Mouse (Mus musculus) myocyte (in vitro differentiated cells): ENCODE results near the gene Ddx28.

Source experiments
- CEBPB ChIP-seq: IDR thresholded peaks from 2 replicates; pipeline ENCODE4 v1.6.1; 2011; ENCODE audit warnings: mild to moderate bottlenecking, moderate library complexity; ENCODE audit not compliant: poor library complexity, insufficient read depth, severe bottlenecking
- E2F4 ChIP-seq: IDR thresholded peaks from one replicate; pipeline ENCODE4 v1.6.1; 2011; ENCODE audit warnings: mild to moderate bottlenecking, control low read depth, moderate library complexity; ENCODE audit not compliant: insufficient read depth
- MAX ChIP-seq: IDR thresholded peaks from one replicate; pipeline ENCODE4 v1.6.1; 2011; ENCODE audit warnings: low read depth, mild to moderate bottlenecking, control low read depth
- MYOD1 ChIP-seq, 3 experiments: IDR thresholded peaks; one replicate each; pipeline ENCODE4 v1.6.1; 2011; ENCODE audit warnings: control low read depth in 2 of 3, low read depth in 2 of 3, mild to moderate bottlenecking in 2 of 3, moderate library complexity in 1 of 3; ENCODE audit not compliant: insufficient read length in 2 of 3, control insufficient read depth in 1 of 3
- MYOG ChIP-seq, 3 experiments: IDR thresholded peaks; one replicate each; pipeline ENCODE4 v1.6.1; 2011; ENCODE audit warnings: control low read depth in 2 of 3, low read depth in 2 of 3, mild to moderate bottlenecking in 2 of 3; ENCODE audit not compliant: insufficient read length in 2 of 3, control insufficient read depth in 1 of 3, insufficient read depth in 1 of 3
- POLR2A ChIP-seq: IDR thresholded peaks from one replicate; pipeline ENCODE4 v1.6.1; 2011; ENCODE audit warnings: low read depth, mild to moderate bottlenecking, control low read depth, moderate library complexity; ENCODE audit not compliant: insufficient read length
- POLR2AphosphoS2 ChIP-seq: IDR thresholded peaks from one replicate; pipeline ENCODE4 v1.6.1; 2011; ENCODE audit warnings: low read depth, control low read depth; ENCODE audit not compliant: insufficient read length
- REST ChIP-seq: IDR thresholded peaks from one replicate; pipeline ENCODE4 v1.6.1; 2011; ENCODE audit warnings: mild to moderate bottlenecking, control low read depth, moderate library complexity; ENCODE audit not compliant: insufficient read depth, insufficient read length
- TCF12 ChIP-seq: IDR thresholded peaks from one replicate; pipeline ENCODE4 v1.6.1; 2011; ENCODE audit warnings: mild to moderate bottlenecking, control low read depth; ENCODE audit not compliant: poor library complexity, insufficient read depth, severe bottlenecking
- TCF3 ChIP-seq: IDR thresholded peaks from one replicate; pipeline ENCODE4 v1.6.1; 2011; ENCODE audit warnings: low read depth, control low read depth; ENCODE audit not compliant: insufficient read length
- USF1 ChIP-seq: IDR thresholded peaks from one replicate; pipeline ENCODE4 v1.6.1; 2011; ENCODE audit warnings: low read depth, mild to moderate bottlenecking, control low read depth, moderate library complexity

- TF ChIP-seq POLR2A (no peak), POLR2AphosphoS2 (no peak), TCF12 (peak; percentile 22), E2F4 (no peak), CEBPB (no peak), USF1 (no peak), MYOG (IDR thresholded peaks at IDR 0.05; ENCODE audit: control insufficient read depth in 1 of 3, insufficient read depth in 1 of 3, insufficient read length in 2 of 3, low read depth in 2 of 3) (peak in 1 of 3 experiments; percentile 84), TCF3 (no peak), MAX (no peak), REST (no peak), MYOD1 (IDR thresholded peaks at IDR 0.05; ENCODE audit: control insufficient read depth in 1 of 3, insufficient read length in 2 of 3, low read depth in 2 of 3) (peak in 2 of 3 experiments; percentile 30 to 57)
Observed at GRCm38 (mm10) chr8:106043055-106043454, 31.4 kb upstream of the Ddx28 start.
